In genomic region chr17:44735223-44735990, GRCm38 (mm10) we compare ENCODE assay signal across 8 mouse cellular contexts. TPM values are rescaled to one million over a fixed set of nuclear protein-coding genes. Genes with fewer than 3 reads are reported as not detected.
DNase-seq lines count a peak whose midpoint lies in the region; ATAC-seq and TF ChIP-seq lines count a peak whose summit lies in the region.

No protein-coding gene starts in this region.

- H3K9ac ChIP-seq in forebrain, embryonic 16.5 days (replicated peaks; ENCODE audit: low read depth, low read length) = peak overlapping the region; percentile 64
- peak overlapping the region; percentile 59 for H3K9ac ChIP-seq in hindbrain, embryonic 14.5 days
- H3K9ac ChIP-seq in limb, embryonic 14.5 days (ENCODE audit: low read depth, low read length, severe bottlenecking) = peak overlapping the region; percentile 80
- peak overlapping the region; percentile 68 for H3K9ac ChIP-seq in midbrain, embryonic 13.5 days (replicated peaks)

- H3K27ac ChIP-seq in forebrain, embryonic 16.5 days (ENCODE audit: low read length) = no peak overlapping the region
- no peak overlapping the region for H3K27ac ChIP-seq in hindbrain, embryonic 14.5 days
- H3K27ac ChIP-seq in limb, embryonic 14.5 days (replicated peaks; ENCODE audit: low read depth, low read length) = peak overlapping the region; percentile 84
- no peak overlapping the region for H3K27ac ChIP-seq in midbrain, embryonic 13.5 days

- H3K36me3 ChIP-seq in forebrain, embryonic 16.5 days (ENCODE audit: control insufficient read depth, insufficient read depth) = no peaks in the 10 kb centered on the region
- no peaks in the 10 kb centered on the region for H3K36me3 ChIP-seq in hindbrain, embryonic 14.5 days (replicated peaks; ENCODE audit: control insufficient read depth, insufficient read depth)
- H3K36me3 ChIP-seq in limb, embryonic 14.5 days (ENCODE audit: control insufficient read depth, insufficient read depth, low read length) = no peaks in the 10 kb centered on the region
- no peaks in the 10 kb centered on the region for H3K36me3 ChIP-seq in midbrain, embryonic 13.5 days

- H3K9me3 ChIP-seq in forebrain, embryonic 16.5 days (ENCODE audit: control insufficient read depth, low read length) = no peaks in the 10 kb centered on the region
- H3K9me3 ChIP-seq in hindbrain, embryonic 14.5 days (ENCODE audit: control insufficient read depth, low read length) = no peaks in the 10 kb centered on the region
- H3K9me3 ChIP-seq in limb, embryonic 14.5 days (ENCODE audit: control insufficient read depth, low read length) = no peaks in the 10 kb centered on the region
- H3K9me3 ChIP-seq in midbrain, embryonic 13.5 days = no peaks in the 10 kb centered on the region

- whole genome bisulfite sequencing in forebrain, embryonic 16.5 days = under 1% methylated on average over 56 of the region's 64 CpGs
- WGBS in hindbrain, embryonic 14.5 days = under 1% methylated on average over 53 of the region's 64 CpGs
- WGBS in limb, embryonic 14.5 days = under 1% methylated on average over 49 of the region's 64 CpGs
- WGBS in midbrain, embryonic 13.5 days = under 1% methylated on average over 63 of the region's 64 CpGs

- H3K4me1 ChIP-seq in forebrain, embryonic 16.5 days (replicated peaks; ENCODE audit: control insufficient read depth, insufficient read depth, low read length) = peaks cover 31% of the 10 kb centered on the region
- H3K4me1 ChIP-seq in hindbrain, embryonic 14.5 days (replicated peaks; ENCODE audit: control insufficient read depth, insufficient read depth, low read length) = peaks cover 14% of the 10 kb centered on the region; the same call in 1 of the 2 replicates
- H3K4me1 ChIP-seq in limb, embryonic 14.5 days (ENCODE audit: control insufficient read depth, insufficient read depth, low read length) = peaks cover 21% of the 10 kb centered on the region; the same call in 1 of the 2 replicates
- H3K4me1 ChIP-seq in midbrain, embryonic 13.5 days (replicated peaks) = peaks cover 39% of the 10 kb centered on the region

- H3K4me2 ChIP-seq in forebrain, embryonic 16.5 days (ENCODE audit: low read length) = peak overlapping the region; percentile 86
- peak overlapping the region; percentile 97 for H3K4me2 ChIP-seq in hindbrain, embryonic 14.5 days (replicated peaks)
- H3K4me2 ChIP-seq in limb, embryonic 14.5 days (replicated peaks; ENCODE audit: low read depth, low read length, severe bottlenecking) = peak overlapping the region; percentile 92
- H3K4me2 ChIP-seq in midbrain, embryonic 13.5 days (replicated peaks) = peak overlapping the region; percentile 97

- DNase-seq in cerebellum, adult 9-11 months = peak; percentile 26
- DNase-seq in cerebellum, postnatal 14 days = no peak
- DNase-seq in ZHBTc4 (ENCODE audit: low read depth, low spot score) = peak; percentile 71
- no peak for DNase-seq in hindbrain, embryonic 14.5 days (ENCODE audit: low spot score)
- DNase-seq in limb, embryonic 14.5 days (ENCODE audit: low spot score) = no peak
- DNase-seq in spleen, postnatal 36 days (ENCODE audit: low spot score in 2 of 2) = peak; percentile 20 to 21

- TF ChIP-seq POLR2A in limb, embryonic 14.5 days (IDR thresholded peaks at IDR 0.05; ENCODE audit: borderline replicate concordance, extremely low read depth, insufficient read depth, insufficient read length) = no peak

- ATAC-seq in forebrain, embryonic 16.5 days = peak; percentile 49; the same call in 1 of the 2 replicates
- peak; percentile 46 for ATAC-seq in hindbrain, embryonic 14.5 days (ENCODE audit: low FRiP score)
- ATAC-seq in limb, embryonic 14.5 days (ENCODE audit: low FRiP score, low read depth) = peak; percentile 24; the same call in 1 of the 2 replicates
- ATAC-seq in midbrain, embryonic 13.5 days = peak; percentile 53

- peaks cover 47% of the 10 kb centered on the region for H3K27me3 ChIP-seq in forebrain, embryonic 16.5 days (replicated peaks; ENCODE audit: control insufficient read depth, insufficient read depth, low read length)
- H3K27me3 ChIP-seq in hindbrain, embryonic 14.5 days (ENCODE audit: control insufficient read depth, insufficient read depth, low read length) = peaks cover 89% of the 10 kb centered on the region
- H3K27me3 ChIP-seq in limb, embryonic 14.5 days (ENCODE audit: control insufficient read depth, insufficient read depth, low read length) = peaks cover 69% of the 10 kb centered on the region
- H3K27me3 ChIP-seq in midbrain, embryonic 13.5 days = peaks cover 87% of the 10 kb centered on the region

- H3K4me3 ChIP-seq in forebrain, embryonic 16.5 days (replicated peaks; ENCODE audit: low read length) = peak overlapping the region; percentile 79
- H3K4me3 ChIP-seq in hindbrain, embryonic 14.5 days (replicated peaks; ENCODE audit: low read length) = peak overlapping the region; percentile 65
- H3K4me3 ChIP-seq in limb, embryonic 14.5 days (replicated peaks; ENCODE audit: low read length) = peak overlapping the region; percentile 72
- peak overlapping the region; percentile 64 for H3K4me3 ChIP-seq in midbrain, embryonic 13.5 days (replicated peaks)

RNA-seq across cellular contexts. Expression of gene Supt3, which starts 41.5 kb away (rescaled TPM):
- 20.4 and 20.5 TPM in 2 replicates for polyA plus RNA-seq in forebrain, embryonic 16.5 days (2015; fragmentation: Nextera tagmentation; extraction: Ambion mirVana)
- polyA plus RNA-seq in hindbrain, embryonic 14.5 days (2014; fragmentation: Nextera tagmentation; extraction: Ambion mirVana) = 26.1 and 26.2 TPM in 2 replicates
- polyA plus RNA-seq in limb, embryonic 14.5 days (2012; rRNA removed) = 9.6 and 10.5 TPM in 2 replicates
- polyA plus RNA-seq in limb, embryonic 14.5 days (2014; fragmentation: Nextera tagmentation; extraction: Ambion mirVana) = 21.3 and 23.7 TPM in 2 replicates
- polyA plus RNA-seq in midbrain, embryonic 13.5 days (2015; fragmentation: Nextera tagmentation; extraction: Ambion mirVana) = 19.0 and 20.0 TPM in 2 replicates

Comparison
In these comparisons a context has a peak if more than half of its experiments do, and no peak if none do; other contexts are left out.
1. DNase-seq: peak in cerebellum, adult 9-11 months (single experiment), ZHBTc4 (single experiment) and spleen, postnatal 36 days (2 of 2); none in cerebellum, postnatal 14 days (0 of 2), hindbrain, embryonic 14.5 days (single experiment) and limb, embryonic 14.5 days (single experiment).
2. Peak in every context shown above with its lines, with median percentiles within 50 percentile points of each other: ATAC-seq, H3K4me2 ChIP-seq, H3K4me3 ChIP-seq and H3K9ac ChIP-seq.